Comparison of ENCODE assay signal across 11 mouse cellular contexts in the genomic region with DNA sequence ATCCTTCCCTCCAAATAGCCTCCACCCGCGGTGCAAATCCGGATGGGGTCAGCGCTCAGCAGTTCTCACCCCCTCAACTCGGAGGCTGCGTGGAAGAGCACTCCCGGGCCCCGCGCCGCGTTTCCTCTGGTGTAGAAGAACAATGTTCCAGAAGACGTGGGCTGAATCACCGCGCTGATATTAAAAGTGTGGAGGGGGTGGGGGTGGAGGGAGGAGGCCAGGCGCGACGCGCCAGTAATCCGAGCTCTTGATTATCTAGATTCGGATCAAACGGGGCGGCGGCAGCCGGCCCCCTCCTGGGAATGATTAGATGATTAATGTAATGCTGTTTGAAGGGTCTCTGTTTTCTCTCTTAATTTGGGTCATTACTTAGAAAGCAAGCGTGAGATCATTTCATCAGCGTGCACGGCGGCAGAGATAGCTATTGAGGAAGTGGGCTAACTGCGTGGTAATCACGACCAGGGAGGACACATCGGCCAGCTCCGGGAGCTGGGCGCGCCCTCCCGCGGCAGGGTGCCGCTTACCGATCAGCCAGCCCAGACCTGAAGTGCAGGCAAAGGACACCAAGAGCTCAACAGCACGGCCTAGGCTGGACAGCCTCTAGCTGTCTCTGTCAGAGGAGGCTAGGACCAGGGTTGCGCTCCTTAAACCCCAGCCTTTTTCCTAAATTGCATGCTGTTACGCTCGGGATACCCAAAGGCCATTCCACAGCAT. TPM values are rescaled to one million over a fixed set of nuclear protein-coding genes. Genes with fewer than 3 reads are reported as not detected.
DNase-seq lines count a peak whose midpoint lies in the region; ATAC-seq and TF ChIP-seq lines count a peak whose summit lies in the region.
"Had no signal": no experiment of that assay in that cellular context is flagged by ENCODE, and none has a peak within 500 bp of the region (broad histone marks: within the 10 kb centered on the region; RNA-seq: fewer than 3 reads in every experiment).

No protein-coding gene starts in this region.

- TF ChIP-seq CTCF in gastrocnemius, adult 2 months (IDR thresholded peaks at IDR 0.05): peak; percentile 30; the same call in 1 of the 2 replicates

- DNase-seq in gastrocnemius, adult 2 months: peak; percentile 22
- DNase-seq in gastrocnemius, postnatal 10 days: no peak
- DNase-seq in right cerebral cortex, postnatal 10 days (ENCODE audit: low spot score in 2 of 2): peak; percentile 52 to 53
- no peak for DNase-seq in right cerebral cortex, postnatal 25 days
- DNase-seq in layer of hippocampus, postnatal 25 days (ENCODE audit: extremely low spot score in 1 of 2, low spot score in 1 of 2): peak; percentile 35 to 47
- no peak for DNase-seq in spleen, adult 18-20 months

- WGBS in stomach, embryonic 16.5 days: 1% methylated on average over 42 of the region's 42 CpGs

- H3K4me1 ChIP-seq in stomach, embryonic 16.5 days (ENCODE audit: control insufficient read depth, insufficient read depth, low read length): peaks cover 13% of the 10 kb centered on the region

- peaks cover 95% of the 10 kb centered on the region for H3K27me3 ChIP-seq in stomach, embryonic 16.5 days (ENCODE audit: control insufficient read depth, insufficient read depth, low read length)
- H3K27me3 ChIP-seq: CH12.LX had no signal

- H3K4me3 ChIP-seq in gastrocnemius, adult 2 months: peak overlapping the region; percentile 52
- H3K4me3 ChIP-seq in stomach, embryonic 16.5 days (replicated peaks; ENCODE audit: low read length): peak overlapping the region; percentile 22

- intact Hi-C loops in gastrocnemius, adult 2 months (cut with DNase I): no loop called here

- no peak overlapping the region for H3K9ac ChIP-seq in stomach, embryonic 16.5 days (ENCODE audit: low read length)

- H3K36me3 ChIP-seq in stomach, embryonic 16.5 days (ENCODE audit: control insufficient read depth, insufficient read depth, low read length): no peaks in the 10 kb centered on the region

- no peak overlapping the region for H3K27ac ChIP-seq in gastrocnemius, adult 2 months
- no peak overlapping the region for H3K27ac ChIP-seq in stomach, embryonic 16.5 days (ENCODE audit: low read length)

- no peaks in the 10 kb centered on the region for H3K9me3 ChIP-seq in stomach, embryonic 16.5 days (replicated peaks; ENCODE audit: control insufficient read depth, low read length)

- H3K4me2 ChIP-seq in stomach, embryonic 16.5 days (ENCODE audit: low read depth, low read length): peak overlapping the region; percentile 36

- ATAC-seq in stomach, embryonic 16.5 days (ENCODE audit: insufficient read depth, low FRiP score): no peak
- no peak for ATAC-seq in monocyte, adult 5-6 weeks (replicated peaks; ENCODE audit: insufficient number of reproducible peaks, low FRiP score, low TSS enrichment, poor library complexity, severe bottlenecking)

RNA-seq across cellular contexts. Expression of a gene that starts 6.8 kb away (rescaled TPM):
- total RNA-seq in gastrocnemius, adult 2 months (2021): not detected
- total RNA-seq in gastrocnemius, postnatal 10 days (2021): not detected
- total RNA-seq in layer of hippocampus, postnatal 25 days (2021): 10 to 100 TPM; 41.7 to 42.4 TPM
- not detected in 2 replicates for polyA plus RNA-seq in stomach, embryonic 16.5 days (2015; fragmentation: Nextera tagmentation; extraction: Ambion mirVana)
- not detected in 3 replicates for total RNA-seq in monocyte, adult 5-6 weeks (2017)
- total RNA-seq: CH12.LX; hematopoietic stem cell, adult 5-6 weeks had no signal
- polyA plus RNA-seq: small intestine, adult 2 months had no signal

RNA-seq across cellular contexts. Expression of a gene that starts 57.3 kb away (rescaled TPM):
- total RNA-seq in gastrocnemius, adult 2 months (2021): 10 to 100 TPM; 10.9 to 18.5 TPM
- total RNA-seq in gastrocnemius, postnatal 10 days (2021): 10 to 100 TPM; 16.5 to 17.0 TPM
- total RNA-seq in layer of hippocampus, postnatal 25 days (2021): 10 to 100 TPM; 30.3 to 30.7 TPM
- 53.7 and 57.5 TPM in 2 replicates for polyA plus RNA-seq in stomach, embryonic 16.5 days (2015; fragmentation: Nextera tagmentation; extraction: Ambion mirVana)
- total RNA-seq in monocyte, adult 5-6 weeks (2017): 24.0 to 42.9 TPM (median 31.2 TPM) in 3 replicates

RNA-seq across cellular contexts. Expression of a gene that starts 57.5 kb away (rescaled TPM):
- total RNA-seq in gastrocnemius, adult 2 months (2021): under 1 TPM in 1 of 2 experiments, not detected in 1; 0.08 TPM
- under 1 TPM in 1 of 2 experiments, not detected in 1; 0.21 TPM for total RNA-seq in gastrocnemius, postnatal 10 days (2021)
- under 1 TPM; 0.15 to 0.42 TPM for total RNA-seq in layer of hippocampus, postnatal 25 days (2021)
- polyA plus RNA-seq in stomach, embryonic 16.5 days (2015; fragmentation: Nextera tagmentation; extraction: Ambion mirVana): 0.15 and 0.35 TPM in 2 replicates
- total RNA-seq in monocyte, adult 5-6 weeks (2017): not detected in 3 replicates

Comparison
In these comparisons a context has a peak if more than half of its experiments do, and no peak if none do; other contexts are left out.
1. DNase-seq: peak in gastrocnemius, adult 2 months (single experiment), right cerebral cortex, postnatal 10 days (2 of 2) and layer of hippocampus, postnatal 25 days (2 of 2); none in gastrocnemius, postnatal 10 days (single experiment), right cerebral cortex, postnatal 25 days (single experiment) and spleen, adult 18-20 months (0 of 2).
2. RNA of a gene that starts 6.8 kb away (total RNA-seq): 41.7 to 42.4 TPM in layer of hippocampus, postnatal 25 days; not detected in gastrocnemius, postnatal 10 days, not detected in gastrocnemius, adult 2 months and not detected in monocyte, adult 5-6 weeks; every median in the first group is over 10 times any median in the second.